Mouse (Mus musculus) embryonic facial prominence, embryonic 14.5 days (tissue): ENCODE measurements at regions not wholly inside any gene's neighbourhood (a gene's known extent, or its start where the extent isn't known, plus 50 kb on each side); places are given as distances from the start of the nearest gene placed in this dataset.

Experiments
- ATAC-seq: fragments of 200-750 bp; cut with Nextera tagmentation; 2 replicates; pipeline ENCODE4 v1.8.0; 2017; ENCODE audit warnings: low read depth, moderate number of reproducible peaks, moderate TSS enrichment
- DNase-seq: peaks from one replicate; pipeline ENCODE4 v3.0.0-alpha.2; 2015; ENCODE audit warnings: low spot score
- H3K27ac ChIP-seq: fragments of 300-500 bp; sonication (generic); replicated peaks from 2 replicates; pipeline ENCODE4 v1.5.1; 2014; ENCODE audit warnings: low read depth, mild to moderate bottlenecking, low read length, moderate library complexity
- H3K27me3 ChIP-seq: fragments of 300-500 bp; sonication (generic); replicated peaks from 2 replicates; pipeline ENCODE4 v1.6.1; 2014; ENCODE audit warnings: low read length; ENCODE audit not compliant: control insufficient read depth, insufficient read depth
- H3K36me3 ChIP-seq: fragments of 300-500 bp; sonication (generic); 2 replicates; pipeline ENCODE4 v1.6.1; 2014; ENCODE audit warnings: low read length, mixed read lengths; ENCODE audit not compliant: control insufficient read depth, insufficient read depth
- H3K4me1 ChIP-seq: fragments of 300-500 bp; sonication (generic); 2 replicates; pipeline ENCODE4 v1.6.1; 2014; ENCODE audit warnings: antibody characterized with exemption, low read length; ENCODE audit not compliant: control insufficient read depth, insufficient read depth
- H3K4me2 ChIP-seq: fragments of 300-500 bp; sonication (generic); 2 replicates; pipeline ENCODE4 v1.6.1; 2014; ENCODE audit warnings: low read depth, mild to moderate bottlenecking, low read length, moderate library complexity, mixed read lengths
- H3K4me3 ChIP-seq: fragments of 300-500 bp; sonication (generic); 2 replicates; pipeline ENCODE4 v1.5.1; 2014; ENCODE audit warnings: low read depth, mild to moderate bottlenecking, low read length
- H3K9ac ChIP-seq: fragments of 300-500 bp; sonication (generic); 2 replicates; pipeline ENCODE4 v1.6.1; 2014; ENCODE audit warnings: low read depth, mild to moderate bottlenecking, low read length, moderate library complexity, mixed read lengths
- H3K9me3 ChIP-seq: fragments of 300-500 bp; sonication (generic); 2 replicates; pipeline ENCODE4 v1.6.1; 2016; ENCODE audit warnings: low read length; ENCODE audit not compliant: control insufficient read depth
- WGBS: fragments of 180-500 bp; shearing (Covaris S2); extraction: QIAGEN DNeasy Blood & Tissue Kit; methylation state at CpG from one replicate; pipeline ENCODE4 v1.1.7; 2014; 5-methylcytosine and 5-hydroxymethylcytosine counted together

DNA sequence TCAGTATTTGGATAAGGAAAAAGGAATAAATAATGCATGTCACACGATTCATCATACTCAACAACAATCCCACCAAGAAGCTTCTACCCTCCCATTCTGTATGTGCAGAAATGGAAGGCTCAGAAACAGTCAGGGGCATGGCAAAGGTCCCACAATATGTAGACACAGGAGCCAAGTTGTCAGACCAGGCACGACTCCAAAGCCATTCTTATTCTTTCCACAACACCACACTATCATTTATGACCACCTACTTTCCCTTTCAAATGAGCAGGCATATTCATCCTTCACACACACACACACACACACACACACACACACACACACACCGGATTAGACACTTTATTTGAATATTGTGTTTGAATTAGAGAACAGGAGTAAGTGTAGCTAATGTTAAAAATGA, 232.0 kb downstream of the Rab28 start:
- H3K27ac ChIP-seq = no peak overlapping the region
- no peak for DNase-seq
- H3K9ac ChIP-seq = no peak overlapping the region
- 72% methylated on average over 3 of the region's 3 CpGs for WGBS
- no peaks in the 10 kb centered on the region for H3K27me3 ChIP-seq
- H3K4me3 ChIP-seq = no peak overlapping the region
- no peaks in the 10 kb centered on the region for H3K9me3 ChIP-seq
- no peak overlapping the region for H3K4me2 ChIP-seq
- H3K4me1 ChIP-seq = no peaks in the 10 kb centered on the region
- no peaks in the 10 kb centered on the region for H3K36me3 ChIP-seq
- ATAC-seq = no peak

DNA sequence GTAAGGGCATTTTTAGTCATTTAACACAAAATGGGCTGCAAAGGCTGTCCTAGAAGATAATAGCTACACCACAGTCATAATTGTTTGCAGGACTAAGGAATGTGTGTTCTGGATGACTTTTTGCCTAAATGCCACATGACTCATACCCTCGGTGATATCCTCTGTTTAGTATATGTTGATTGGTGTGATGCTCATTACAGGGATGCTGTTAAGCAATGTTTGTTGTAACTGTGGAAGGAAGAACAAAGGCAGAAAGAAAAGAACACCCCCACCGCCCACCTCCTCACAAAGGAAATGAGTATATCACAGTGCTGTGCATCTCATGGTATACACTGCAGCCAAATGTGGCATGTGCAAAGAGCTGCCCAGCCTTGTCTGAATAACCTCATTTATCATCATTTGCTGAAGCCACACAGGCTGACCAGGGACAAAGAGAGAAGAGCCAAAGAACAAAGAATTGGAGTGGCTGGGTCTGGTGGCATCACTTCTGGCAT, 262.4 kb downstream of the Rab28 start:
- no peak for ATAC-seq
- 66% methylated on average over 2 of the region's 2 CpGs for WGBS

GRCm38 (mm10) chr5:41441081-41441480, 266.9 kb downstream of the Rab28 start:
- H3K36me3 ChIP-seq = no peaks in the 10 kb centered on the region
- no peaks in the 10 kb centered on the region for H3K4me1 ChIP-seq
- ATAC-seq = no peak
- no peak overlapping the region for H3K27ac ChIP-seq
- no peak overlapping the region for H3K9ac ChIP-seq
- H3K4me2 ChIP-seq = no peak overlapping the region
- H3K27me3 ChIP-seq = no peaks in the 10 kb centered on the region
- DNase-seq = no peak
- H3K9me3 ChIP-seq = no peaks in the 10 kb centered on the region
- 87% methylated on average over 1 of the region's 1 CpGs for whole genome bisulfite sequencing
- no peak overlapping the region for H3K4me3 ChIP-seq

More for the DNA sequence above, 262.4 kb downstream of the Rab28 start:
- H3K9me3 ChIP-seq = no peaks in the 10 kb centered on the region
- H3K36me3 ChIP-seq = no peaks in the 10 kb centered on the region
- no peak overlapping the region for H3K9ac ChIP-seq
- no peaks in the 10 kb centered on the region for H3K4me1 ChIP-seq
- no peak overlapping the region for H3K27ac ChIP-seq
- no peak overlapping the region for H3K4me2 ChIP-seq
- DNase-seq = no peak
- H3K27me3 ChIP-seq = no peaks in the 10 kb centered on the region
- H3K4me3 ChIP-seq = no peak overlapping the region

GRCm38 (mm10) chr5:41419121-41419874, 288.7 kb downstream of the Rab28 start:
- H3K36me3 ChIP-seq = no peaks in the 10 kb centered on the region
- ATAC-seq = no peak
- no peak for DNase-seq
- no peak overlapping the region for H3K4me3 ChIP-seq
- no peaks in the 10 kb centered on the region for H3K27me3 ChIP-seq
- H3K9ac ChIP-seq = no peak overlapping the region
- no peaks in the 10 kb centered on the region for H3K4me1 ChIP-seq
- H3K27ac ChIP-seq = no peak overlapping the region
- H3K4me2 ChIP-seq = no peak overlapping the region
- H3K9me3 ChIP-seq = no peaks in the 10 kb centered on the region
- WGBS = 58% methylated on average over 6 of the region's 6 CpGs

DNA sequence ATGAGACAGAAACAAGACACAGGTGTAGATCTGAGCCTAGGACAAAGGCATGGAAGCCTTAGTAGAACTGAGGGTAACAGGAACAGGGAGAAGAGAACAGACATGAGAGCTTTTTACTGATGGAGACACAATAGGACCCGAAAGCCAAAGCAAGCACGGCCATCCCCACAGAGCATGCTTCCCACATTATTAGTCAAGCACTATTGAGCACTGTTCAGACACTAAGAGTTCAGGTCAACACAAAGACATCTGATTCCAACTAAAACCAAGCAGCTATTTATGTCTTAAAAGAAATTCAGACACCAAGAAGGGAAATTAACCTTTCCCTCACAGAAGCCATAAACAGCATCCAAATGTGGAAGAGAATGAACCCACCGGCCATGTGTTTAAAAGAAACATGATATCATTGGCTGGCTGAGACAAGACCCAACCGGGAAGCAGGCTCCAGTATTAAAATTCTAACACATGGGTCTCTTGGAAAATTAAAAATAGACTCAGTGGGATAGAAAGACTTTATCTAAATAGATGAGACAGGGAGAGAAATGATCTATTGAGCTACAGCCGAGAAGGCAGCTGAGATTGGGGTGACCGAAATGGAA, 298.8 kb downstream of the Rab28 start:
- WGBS = 51% methylated on average over 6 of the region's 6 CpGs
- DNase-seq = no peak
- Histone ChIP-seq H3K4me3 (no peak overlapping the region), H3K4me2 (no peak overlapping the region), H3K4me1 (no peaks in the 10 kb centered on the region), H3K9ac (no peak overlapping the region), H3K9me3 (no peaks in the 10 kb centered on the region), H3K27me3 (no peaks in the 10 kb centered on the region), H3K27ac (no peak overlapping the region), H3K36me3 (no peaks in the 10 kb centered on the region)
- no peak for ATAC-seq

DNA sequence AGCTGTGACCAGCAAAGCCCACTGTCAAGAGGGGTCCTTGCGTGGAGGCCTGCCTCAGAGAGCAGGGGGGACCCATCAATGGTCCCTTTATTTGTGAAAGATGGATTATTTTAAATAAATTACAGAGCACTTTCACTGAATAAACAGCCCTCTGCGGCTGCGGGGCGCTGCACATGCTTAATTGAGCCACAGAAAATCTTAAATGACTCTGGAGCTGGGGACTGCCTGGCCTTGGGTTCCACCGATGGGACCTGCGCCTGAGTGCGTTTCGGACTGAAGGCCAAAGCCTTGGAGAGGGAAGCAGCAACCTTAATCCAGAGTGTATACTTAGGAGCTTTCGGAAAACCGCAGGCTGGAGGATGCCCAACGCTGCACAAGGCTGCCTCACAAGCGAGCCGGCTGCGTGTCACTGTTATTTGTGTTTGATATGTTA, 315.1 kb downstream of the Rab28 start:
- 80% methylated on average over 14 of the region's 14 CpGs for WGBS
- no peaks in the 10 kb centered on the region for H3K36me3 ChIP-seq
- H3K9me3 ChIP-seq = no peaks in the 10 kb centered on the region
- ATAC-seq (no peak), DNase-seq (peak; percentile 25)
- no peak overlapping the region for H3K4me2 ChIP-seq
- H3K4me1 ChIP-seq = no peaks in the 10 kb centered on the region
- H3K4me3 ChIP-seq = no peak overlapping the region
- H3K9ac ChIP-seq = no peak overlapping the region
- no peak overlapping the region for H3K27ac ChIP-seq
- H3K27me3 ChIP-seq = no peaks in the 10 kb centered on the region

DNA sequence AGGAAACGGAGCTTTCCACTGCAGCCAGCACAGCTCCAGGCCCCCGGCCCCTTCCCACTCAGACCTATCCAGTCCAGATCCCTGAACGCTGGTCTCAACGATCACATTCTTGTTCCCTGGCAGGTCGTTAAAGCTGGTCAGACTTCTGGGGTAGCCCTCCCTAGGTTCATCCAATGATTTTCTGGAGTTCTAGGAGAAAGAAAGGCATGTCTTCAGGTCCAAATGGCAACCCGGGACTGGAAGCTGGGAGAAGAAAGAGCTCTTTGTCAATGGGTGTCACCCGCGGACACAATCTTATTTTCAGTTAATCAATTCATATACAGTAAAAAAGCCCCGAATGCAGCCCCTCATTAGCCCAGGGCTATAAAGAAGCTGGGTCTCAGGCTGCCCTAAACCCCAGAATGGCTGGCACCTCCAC, 315.8 kb downstream of the Rab28 start:
- no peak overlapping the region for H3K27ac ChIP-seq
- no peak overlapping the region for H3K4me2 ChIP-seq
- H3K36me3 ChIP-seq = no peaks in the 10 kb centered on the region
- no peak overlapping the region for H3K4me3 ChIP-seq
- 51% methylated on average over 9 of the region's 9 CpGs for WGBS
- DNase-seq = no peak
- no peaks in the 10 kb centered on the region for H3K27me3 ChIP-seq
- H3K9me3 ChIP-seq = no peaks in the 10 kb centered on the region
- no peaks in the 10 kb centered on the region for H3K4me1 ChIP-seq
- no peak overlapping the region for H3K9ac ChIP-seq
- ATAC-seq = no peak

- WGBS = 65% methylated on average over 3 of the region's 3 CpGs
- no peak overlapping the region for H3K9ac ChIP-seq
- peaks cover 3% of the 10 kb centered on the region; the same call in 1 of the 2 replicates for H3K4me1 ChIP-seq
- no peak overlapping the region for H3K27ac ChIP-seq
- DNase-seq (peak; percentile 41), ATAC-seq (peak; percentile 53; the same call in 1 of the 2 replicates)
- H3K9me3 ChIP-seq = no peaks in the 10 kb centered on the region
- no peak overlapping the region for H3K4me3 ChIP-seq
- H3K36me3 ChIP-seq = no peaks in the 10 kb centered on the region
- no peaks in the 10 kb centered on the region for H3K27me3 ChIP-seq
- no peak overlapping the region for H3K4me2 ChIP-seq
Observed at GRCm38 (mm10) chr5:41373409-41373808, 334.5 kb downstream of the Rab28 start.
